Mouse (Mus musculus) layer of hippocampus, adult 6 months (tissue): ENCODE results near the gene Olfr1394. TPM values are rescaled to one million over a fixed set of nuclear protein-coding genes. Genes with fewer than 3 reads are reported as not detected.

Experiments
- long read RNA-seq, 2 experiments: library from polyadenylated mRNA; unstranded; transcript quantifications; one replicate each; pipeline ENCODE4 v2.0.0; 2019 to 2020
- polyA plus RNA-seq: library from polyadenylated mRNA; unstranded; fragments of <200 nt; fragmentation: Nextera tagmentation; gene quantifications from 2 replicates; pipeline ENCODE4 v1.2.3, GENCODE M21; 2021

Gene Olfr1394
- not detected in 2 replicates for polyA plus RNA-seq
- long read RNA-seq, experiment 1, result 0 reads
- long read RNA-seq, experiment 2, result 0 reads

DNA sequence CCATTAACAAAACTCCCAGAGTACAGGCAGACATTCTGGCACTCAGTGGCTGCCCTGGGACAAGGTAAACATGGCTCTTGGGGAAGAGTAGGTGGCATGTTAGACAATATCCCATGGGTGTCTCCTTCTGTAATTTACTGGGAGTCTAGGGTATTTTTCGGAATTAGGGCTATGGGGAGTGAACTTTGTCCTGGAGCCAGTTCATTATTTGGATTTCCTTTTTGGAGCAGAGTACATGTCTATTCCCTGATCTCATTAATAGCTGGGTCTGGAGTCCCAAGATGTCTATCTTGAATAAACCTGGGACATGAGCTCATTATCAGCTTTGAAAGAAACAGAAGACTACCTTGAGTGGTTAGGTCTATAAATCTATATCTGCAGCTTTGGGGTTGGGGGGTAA is at the start of gene Olfr1394:
Gene Olfr1394 (plus strand): TSS at position 301 of the 400 bp plus-strand sequence.

DNA sequence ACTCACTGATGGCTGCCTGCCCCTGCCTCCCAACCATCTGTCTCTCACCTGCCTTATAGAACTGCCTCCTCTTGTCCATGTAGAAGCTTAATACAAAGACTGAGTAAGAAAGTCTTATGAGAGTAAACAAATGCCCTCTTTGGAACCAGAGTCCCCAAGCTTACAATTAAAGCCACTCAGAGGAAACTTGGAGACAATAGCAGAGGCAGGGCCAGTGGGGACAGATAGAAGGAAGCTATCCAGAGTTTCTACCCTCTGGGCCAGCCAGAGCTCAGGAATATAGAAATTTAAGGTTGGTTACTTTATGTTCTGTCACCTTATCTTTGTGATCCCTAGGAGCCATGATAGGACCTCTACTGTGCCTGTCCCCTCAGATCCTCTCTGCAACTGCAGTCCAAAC is 39.4 kb upstream of the Olfr1394 start, which contains the start of gene Olfr1396:
Gene Olfr1396 (minus strand): TSS at position 101 of the 400 bp plus-strand sequence.

DNA sequence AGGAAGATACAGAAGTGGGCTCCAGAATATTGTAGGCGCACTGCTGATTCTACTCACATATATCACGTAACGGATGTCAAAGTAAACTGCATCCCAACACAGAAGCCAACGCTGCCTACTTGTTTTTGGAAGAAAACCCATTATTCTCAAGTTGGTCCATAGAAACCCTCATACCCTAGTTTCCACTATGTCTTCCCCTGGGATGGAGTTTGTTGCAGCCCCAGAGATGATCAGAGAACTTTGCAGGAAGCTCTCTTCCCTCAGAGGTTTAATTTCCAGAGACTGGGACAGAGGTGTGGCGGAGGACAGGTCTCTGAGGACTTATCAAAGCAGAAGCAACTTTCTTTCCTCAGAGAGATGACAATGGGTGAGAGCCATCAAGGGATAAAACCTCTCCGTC is 12.2 kb upstream of the Olfr1394 start, which contains the start of gene Olfr1395:
Gene Olfr1395 (plus strand): TSS at position 301 of the 400 bp plus-strand sequence.

DNA sequence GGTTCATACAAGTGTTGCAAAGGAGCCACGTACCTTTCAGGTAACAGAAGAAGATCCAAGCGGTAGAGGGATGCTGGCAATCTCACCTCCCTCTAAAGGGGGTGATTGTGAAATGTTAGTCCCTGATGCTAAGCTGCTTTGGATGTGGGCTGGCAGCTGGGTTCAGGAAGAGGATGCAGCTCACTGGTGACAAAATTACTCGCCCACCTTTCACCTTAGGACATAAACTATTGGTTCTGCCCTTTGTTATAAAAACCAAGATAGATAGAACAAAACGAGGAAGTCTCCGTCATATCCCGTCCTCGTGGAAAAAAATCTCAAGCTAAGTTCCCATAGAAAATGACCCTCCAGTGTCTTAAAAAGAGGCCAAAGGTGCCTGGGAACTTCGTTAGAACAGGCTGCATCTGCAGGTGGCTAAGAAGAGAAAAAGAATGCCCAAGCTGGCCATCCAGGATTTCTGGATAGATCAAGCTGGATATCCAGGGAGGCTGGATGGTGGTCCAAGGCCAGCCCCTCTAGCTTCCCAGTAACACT is 32.8 kb downstream of the Olfr1394 start, which contains the start of gene Btnl9:
Gene Btnl9 (minus strand): TSS at position 205 of the 534 bp plus-strand sequence.

DNA sequence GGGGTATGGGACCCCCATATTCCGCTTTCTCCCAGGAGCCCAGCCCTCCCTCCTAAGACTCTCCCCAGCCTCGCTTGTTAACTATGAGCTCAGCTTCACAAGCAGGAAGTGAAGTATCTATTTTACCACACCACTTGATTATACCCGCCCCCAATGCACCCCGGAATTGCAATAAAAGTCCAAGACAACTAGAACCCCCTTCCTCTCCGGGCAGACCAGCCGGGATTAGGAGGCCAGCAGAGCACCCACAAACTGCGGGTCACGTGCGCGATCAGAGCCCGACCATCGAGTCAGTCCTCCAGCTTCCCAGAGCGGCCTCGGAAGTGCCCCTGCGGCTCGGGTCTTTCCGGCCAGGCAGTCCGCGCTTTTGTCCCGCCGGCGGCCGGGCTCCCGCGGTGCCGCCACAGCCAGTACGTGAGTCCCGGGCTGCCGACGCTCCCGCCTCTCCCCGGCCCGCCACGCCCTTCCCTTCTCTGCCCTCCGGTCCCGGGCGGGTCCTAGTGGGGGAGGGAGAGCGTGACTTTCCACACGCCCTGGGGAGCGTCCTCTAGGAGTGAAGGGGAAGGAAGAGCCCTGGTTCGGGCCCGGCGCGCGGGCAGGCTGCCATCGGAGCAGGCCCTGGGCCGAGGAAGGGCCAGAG is 49.1 kb downstream of the Olfr1394 start, which contains the start of gene Zfp62:
Gene Zfp62 (plus strand): TSS at position 164 of the 640 bp plus-strand sequence.

Other genes with a start within 250 kb of the Olfr1394 start
- 3.0 and 3.3 TPM in 2 replicates for gene Psme2b, start 208.2 kb upstream of the Olfr1394 start, polyA plus RNA-seq
- not detected in 2 replicates for gene Olfr56, start 175.5 kb upstream of the Olfr1394 start, polyA plus RNA-seq
- 0.62 and 0.63 TPM in 2 replicates for gene 9930111J21Rik1, start 175.0 kb upstream of the Olfr1394 start, polyA plus RNA-seq
- gene Gm12185, start 162.2 kb upstream of the Olfr1394 start, polyA plus RNA-seq, result 0.03 TPM in 1 of 2 replicates, not detected in the other
- 0.95 and 3.9 TPM in 2 replicates for gene Tgtp1, start 160.2 kb upstream of the Olfr1394 start, polyA plus RNA-seq
- 0.38 and 0.40 TPM in 2 replicates for gene 9930111J21Rik2, start 103.1 kb upstream of the Olfr1394 start, polyA plus RNA-seq
- 1.2 and 1.8 TPM in 2 replicates for gene Tgtp2, start 90.2 kb upstream of the Olfr1394 start, polyA plus RNA-seq
- gene Ifi47, start 77.8 kb upstream of the Olfr1394 start, polyA plus RNA-seq, result 2.1 and 2.3 TPM in 2 replicates
- gene Olfr1396, start 39.5 kb upstream of the Olfr1394 start, polyA plus RNA-seq, result not detected in 2 replicates
- not detected in 2 replicates for gene Olfr1395, start 12.1 kb upstream of the Olfr1394 start, polyA plus RNA-seq
- gene Btnl9, start 32.8 kb downstream of the Olfr1394 start, polyA plus RNA-seq, result not detected in 2 replicates
- 11.0 and 11.7 TPM in 2 replicates for gene Zfp62, start 48.9 kb downstream of the Olfr1394 start, polyA plus RNA-seq
- 11.2 and 11.8 TPM in 2 replicates for gene Mgat1, start 89.8 kb downstream of the Olfr1394 start, polyA plus RNA-seq
- gene Olfr1393, start 123.9 kb downstream of the Olfr1394 start, polyA plus RNA-seq, result not detected in 2 replicates
- not detected in 2 replicates for gene Olfr1392, start 130.9 kb downstream of the Olfr1394 start, polyA plus RNA-seq
- not detected in 2 replicates for gene Olfr10, start 150.4 kb downstream of the Olfr1394 start, polyA plus RNA-seq
- not detected in 2 replicates for gene Olfr1391, start 168.4 kb downstream of the Olfr1394 start, polyA plus RNA-seq
- not detected in 2 replicates for gene Olfr1390, start 180.8 kb downstream of the Olfr1394 start, polyA plus RNA-seq